Comparison of ENCODE assay signal across 25 mouse cellular contexts in genomic region chr7:128359164-128359563, GRCm38 (mm10). TPM values are rescaled to one million over a fixed set of nuclear protein-coding genes. Genes with fewer than 3 reads are reported as not detected.
DNase-seq lines count a peak whose midpoint lies in the region; ATAC-seq and TF ChIP-seq lines count a peak whose summit lies in the region.
"Had no signal": no experiment of that assay in that cellular context is flagged by ENCODE, and none has a peak within 500 bp of the region (broad histone marks: within the 10 kb centered on the region; RNA-seq: fewer than 3 reads in every experiment).

No protein-coding gene starts in this region.

- H3K27ac ChIP-seq in forebrain, embryonic 11.5 days (ENCODE audit: low read depth, low read length): no peak overlapping the region
- no peak overlapping the region for H3K27ac ChIP-seq in forebrain, embryonic 12.5 days
- no peak overlapping the region for H3K27ac ChIP-seq in limb, embryonic 12.5 days
- H3K27ac ChIP-seq in limb, embryonic 10.5 days: no peak overlapping the region
- no peak overlapping the region for H3K27ac ChIP-seq in stomach, postnatal 0 days (replicated peaks)
- H3K27ac ChIP-seq: embryonic facial prominence, embryonic 12.5 days; gastrocnemius, adult 2 months; heart, embryonic 13.5 days; hindbrain, embryonic 14.5 days; kidney, postnatal 0 days; limb, embryonic 15.5 days; midbrain, embryonic 15.5 days had no signal

- no peak for TF ChIP-seq EP300 in stomach, postnatal 0 days (optimal IDR thresholded peaks at IDR 0.05)

- no peak overlapping the region for H3K4me3 ChIP-seq in forebrain, embryonic 11.5 days (ENCODE audit: low read depth, low read length)
- no peak overlapping the region for H3K4me3 ChIP-seq in forebrain, embryonic 12.5 days (replicated peaks)
- H3K4me3 ChIP-seq in limb, embryonic 12.5 days (replicated peaks): no peak overlapping the region
- H3K4me3 ChIP-seq in limb, embryonic 10.5 days: no peak overlapping the region
- H3K4me3 ChIP-seq in stomach, postnatal 0 days (ENCODE audit: low read depth, low read length): no peak overlapping the region
- H3K4me3 ChIP-seq: embryonic facial prominence, embryonic 12.5 days; gastrocnemius, adult 2 months; heart, embryonic 13.5 days; limb, embryonic 15.5 days; midbrain, embryonic 15.5 days had no signal

- H3K27me3 ChIP-seq in forebrain, embryonic 11.5 days (ENCODE audit: control insufficient read depth, insufficient read depth, low read length): no peaks in the 10 kb centered on the region
- H3K27me3 ChIP-seq in forebrain, embryonic 12.5 days: no peaks in the 10 kb centered on the region
- H3K27me3 ChIP-seq in limb, embryonic 12.5 days: no peaks in the 10 kb centered on the region; the same call in 1 of the 2 replicates
- no peaks in the 10 kb centered on the region for H3K27me3 ChIP-seq in limb, embryonic 10.5 days (ENCODE audit: low read depth, poor library complexity, severe bottlenecking)
- no peaks in the 10 kb centered on the region for H3K27me3 ChIP-seq in stomach, postnatal 0 days (ENCODE audit: control insufficient read depth, insufficient read depth, low read length)
- H3K27me3 ChIP-seq: CH12.LX; embryonic facial prominence, embryonic 12.5 days; limb, embryonic 15.5 days; midbrain, embryonic 15.5 days had no signal

- no peaks in the 10 kb centered on the region for H3K9me3 ChIP-seq in forebrain, embryonic 11.5 days (ENCODE audit: control insufficient read depth, low read length)
- no peaks in the 10 kb centered on the region for H3K9me3 ChIP-seq in forebrain, embryonic 12.5 days
- no peaks in the 10 kb centered on the region for H3K9me3 ChIP-seq in limb, embryonic 12.5 days
- no peaks in the 10 kb centered on the region for H3K9me3 ChIP-seq in limb, embryonic 10.5 days (replicated peaks)
- no peaks in the 10 kb centered on the region for H3K9me3 ChIP-seq in stomach, postnatal 0 days (ENCODE audit: control insufficient read depth, low read length)
- H3K9me3 ChIP-seq: embryonic facial prominence, embryonic 12.5 days; heart, embryonic 13.5 days; limb, embryonic 15.5 days; midbrain, embryonic 15.5 days had no signal

- no peaks in the 10 kb centered on the region for H3K4me1 ChIP-seq in forebrain, embryonic 11.5 days (replicated peaks; ENCODE audit: control insufficient read depth, insufficient read depth, low read length)
- H3K4me1 ChIP-seq in forebrain, embryonic 12.5 days: no peaks in the 10 kb centered on the region
- no peaks in the 10 kb centered on the region for H3K4me1 ChIP-seq in limb, embryonic 12.5 days (replicated peaks)
- H3K4me1 ChIP-seq in limb, embryonic 10.5 days: no peaks in the 10 kb centered on the region
- H3K4me1 ChIP-seq in stomach, postnatal 0 days (replicated peaks; ENCODE audit: control insufficient read depth, insufficient read depth): 0 out of 2 replicates have a peak, but pooled peaks cover 2% of the 10 kb centered on the region
- H3K4me1 ChIP-seq: limb, embryonic 15.5 days; midbrain, embryonic 15.5 days had no signal

- 77% methylated on average over 7 of the region's 7 CpGs for WGBS in forebrain, embryonic 11.5 days
- WGBS in forebrain, embryonic 12.5 days: 79% methylated on average over 7 of the region's 7 CpGs
- 69% methylated on average over 7 of the region's 7 CpGs for WGBS in limb, embryonic 12.5 days
- 83% methylated on average over 7 of the region's 7 CpGs for WGBS in limb, embryonic 10.5 days
- 71% methylated on average over 7 of the region's 7 CpGs for WGBS in stomach, postnatal 0 days

- ATAC-seq in forebrain, embryonic 11.5 days (replicated peaks; ENCODE audit: low FRiP score): no peak
- ATAC-seq in forebrain, embryonic 12.5 days (ENCODE audit: low FRiP score): no peak
- no peak for ATAC-seq in limb, embryonic 12.5 days (ENCODE audit: insufficient number of reproducible peaks, insufficient read depth, low FRiP score, low TSS enrichment, low read depth)
- ATAC-seq in stomach, postnatal 0 days (ENCODE audit: low FRiP score, low TSS enrichment): no peak
- ATAC-seq: forebrain, embryonic 16.5 days; midbrain, embryonic 15.5 days had no signal

- DNase-seq in forebrain, embryonic 11.5 days (ENCODE audit: low spot score): peak; percentile 30
- no peak for DNase-seq in limb, embryonic 10.5 days (ENCODE audit: low spot score)
- DNase-seq in urinary bladder, postnatal 14 days (ENCODE audit: low spot score): peak; percentile 1
- DNase-seq in urinary bladder, postnatal 25 days (ENCODE audit: low spot score): no peak
- peak; percentile 9 for DNase-seq in stomach, postnatal 0 days (ENCODE audit: low spot score)
- no peak for DNase-seq in thymus, postnatal 36 days
- DNase-seq: adrenal gland, postnatal 14 days; cerebellum, adult 11-12 months; cerebellum, adult 9-11 months; embryo, embryonic 11 days; gastrocnemius, adult 2 months; heart, postnatal 10 days; kidney, adult 8-10 months; kidney, postnatal 4 days; lung, postnatal 36 days had no signal

- H3K9ac ChIP-seq in forebrain, embryonic 11.5 days (ENCODE audit: low read length): no peak overlapping the region
- H3K9ac ChIP-seq in forebrain, embryonic 12.5 days: no peak overlapping the region
- 0 out of 2 replicates have a peak overlapping the region, but pooled peaks have one; percentile 1 for H3K9ac ChIP-seq in limb, embryonic 12.5 days (replicated peaks)
- no peak overlapping the region for H3K9ac ChIP-seq in stomach, postnatal 0 days (ENCODE audit: low read length)
- H3K9ac ChIP-seq: embryonic facial prominence, embryonic 12.5 days; heart, embryonic 13.5 days; hindbrain, embryonic 14.5 days; limb, embryonic 15.5 days; midbrain, embryonic 15.5 days had no signal

- TF ChIP-seq CTCF in stomach, postnatal 0 days (IDR thresholded peaks at IDR 0.05; ENCODE audit: low read depth): no peak

- no peak overlapping the region for H3K4me2 ChIP-seq in forebrain, embryonic 11.5 days (ENCODE audit: low read depth, low read length, severe bottlenecking)
- no peak overlapping the region for H3K4me2 ChIP-seq in forebrain, embryonic 12.5 days
- no peak overlapping the region for H3K4me2 ChIP-seq in limb, embryonic 12.5 days
- H3K4me2 ChIP-seq in stomach, postnatal 0 days (replicated peaks; ENCODE audit: low read depth): no peak overlapping the region
- H3K4me2 ChIP-seq: embryonic facial prominence, embryonic 12.5 days; heart, embryonic 13.5 days; hindbrain, embryonic 14.5 days; limb, embryonic 15.5 days; midbrain, embryonic 15.5 days had no signal

- H3K36me3 ChIP-seq in forebrain, embryonic 11.5 days (ENCODE audit: control insufficient read depth, insufficient read depth, low read length): no peaks in the 10 kb centered on the region
- no peaks in the 10 kb centered on the region for H3K36me3 ChIP-seq in forebrain, embryonic 12.5 days (replicated peaks)
- H3K36me3 ChIP-seq in limb, embryonic 12.5 days: no peaks in the 10 kb centered on the region
- no peaks in the 10 kb centered on the region for H3K36me3 ChIP-seq in limb, embryonic 10.5 days
- H3K36me3 ChIP-seq in stomach, postnatal 0 days (ENCODE audit: control insufficient read depth, insufficient read depth, low read length): no peaks in the 10 kb centered on the region
- H3K36me3 ChIP-seq: embryonic facial prominence, embryonic 12.5 days; heart, embryonic 13.5 days; limb, embryonic 15.5 days; midbrain, embryonic 15.5 days had no signal

RNA-seq across cellular contexts. Expression of gene Rgs10, which starts 59.4 kb away (rescaled TPM):
- 6.0 and 6.6 TPM in 2 replicates for polyA plus RNA-seq in forebrain, embryonic 11.5 days (2014; fragmentation: Nextera tagmentation; extraction: Ambion mirVana)
- 7.4 and 8.0 TPM in 2 replicates for polyA plus RNA-seq in forebrain, embryonic 12.5 days (2016; fragmentation: Nextera tagmentation; extraction: Ambion mirVana)
- 7.9 and 8.3 TPM in 2 replicates for polyA plus RNA-seq in limb, embryonic 12.5 days (2016; fragmentation: Nextera tagmentation; extraction: Ambion mirVana)
- 2.7 and 3.5 TPM in 2 replicates for polyA plus RNA-seq in limb, embryonic 10.5 days (2016; fragmentation: Nextera tagmentation; extraction: Ambion mirVana)
- 24.5 and 28.9 TPM in 2 replicates for polyA plus RNA-seq in stomach, postnatal 0 days (2015; fragmentation: Nextera tagmentation; extraction: Ambion mirVana)

Comparison
In these comparisons a context has a peak if more than half of its experiments do, and no peak if none do; other contexts are left out.
1. DNase-seq: peak in forebrain, embryonic 11.5 days (single experiment), urinary bladder, postnatal 14 days (single experiment) and stomach, postnatal 0 days (single experiment); none in limb, embryonic 10.5 days (single experiment), urinary bladder, postnatal 25 days (single experiment) and thymus, postnatal 36 days (0 of 2).